Mouse (Mus musculus) right cerebral cortex, postnatal 4 days (tissue): ENCODE measurements around the gene Lrrfip1.

Experiments
- DNase-seq: peaks from one replicate; pipeline ENCODE4 v3.0.0-alpha.2; 2022

Lrrfip1 gene

DNA sequence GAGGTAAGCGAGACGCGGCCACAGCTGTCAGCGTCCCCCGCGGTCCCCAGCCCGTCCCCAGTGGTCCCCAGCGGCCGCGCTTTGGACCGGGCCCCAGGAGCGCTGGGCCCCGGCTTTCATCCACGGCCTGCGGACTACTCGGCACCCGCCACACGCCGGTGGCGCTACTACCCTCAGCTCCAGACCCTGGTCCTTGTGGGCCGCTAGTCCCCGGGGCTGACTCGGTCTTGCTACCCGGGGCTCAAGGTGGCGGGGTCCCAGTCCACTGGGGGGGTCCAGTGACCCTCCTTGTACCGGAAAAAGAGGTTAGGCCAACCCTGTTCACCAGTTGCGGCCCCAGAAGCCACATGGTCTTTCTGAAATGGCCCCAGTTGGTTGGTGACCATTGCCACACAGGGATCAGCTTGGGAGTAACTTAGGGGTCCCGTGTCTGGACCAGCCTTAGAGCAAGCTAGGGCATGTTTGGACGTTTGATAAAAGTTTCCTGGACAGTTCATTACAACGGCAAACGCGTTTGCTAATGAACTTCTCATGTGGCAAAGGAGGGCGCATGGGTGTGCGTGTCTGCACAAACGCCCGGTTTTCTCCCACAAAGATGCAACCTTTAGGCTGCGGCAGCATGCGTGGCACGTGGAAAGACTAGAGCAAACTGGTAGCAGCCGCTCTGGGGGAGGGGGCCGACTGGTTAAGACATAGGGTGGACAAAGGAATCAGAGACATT lies 514 bp downstream of the Lrrfip1 start:
- peak; percentile 45 for DNase-seq

DNA sequence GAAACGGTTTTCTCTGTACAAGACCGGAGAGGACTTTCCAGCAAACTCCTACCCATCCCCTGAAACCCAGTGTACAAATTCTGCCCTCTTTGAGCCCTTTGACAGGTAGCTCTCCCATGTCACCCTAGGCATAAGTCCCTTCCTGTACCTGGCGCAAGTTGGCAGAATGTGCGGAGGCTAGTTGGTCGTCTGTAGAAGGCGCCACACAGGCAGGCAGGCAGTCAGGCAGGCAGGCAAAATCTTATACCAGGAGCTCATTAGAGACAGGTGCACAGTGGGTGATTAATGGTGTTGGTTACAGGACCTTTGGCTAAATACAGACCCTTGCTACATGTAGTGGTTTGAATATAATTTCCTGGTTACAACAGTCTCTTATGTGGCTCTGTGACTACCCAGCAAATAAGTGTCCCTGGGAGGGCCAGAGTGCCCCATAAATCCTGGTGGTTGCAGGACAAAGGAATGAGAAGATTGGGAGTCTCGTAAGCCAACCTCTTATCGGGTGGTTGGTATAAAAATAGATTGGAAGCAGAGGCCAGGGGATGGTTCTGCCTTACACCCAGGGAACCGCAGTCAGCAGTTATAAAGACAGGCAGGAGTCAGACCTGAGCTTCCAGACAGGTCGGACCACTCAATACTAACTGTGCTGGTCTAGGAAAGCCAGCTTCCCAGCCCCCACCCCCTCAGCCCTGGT lies 1.5 kb downstream of the Lrrfip1 start:
- DNase-seq, result no peak

DNA sequence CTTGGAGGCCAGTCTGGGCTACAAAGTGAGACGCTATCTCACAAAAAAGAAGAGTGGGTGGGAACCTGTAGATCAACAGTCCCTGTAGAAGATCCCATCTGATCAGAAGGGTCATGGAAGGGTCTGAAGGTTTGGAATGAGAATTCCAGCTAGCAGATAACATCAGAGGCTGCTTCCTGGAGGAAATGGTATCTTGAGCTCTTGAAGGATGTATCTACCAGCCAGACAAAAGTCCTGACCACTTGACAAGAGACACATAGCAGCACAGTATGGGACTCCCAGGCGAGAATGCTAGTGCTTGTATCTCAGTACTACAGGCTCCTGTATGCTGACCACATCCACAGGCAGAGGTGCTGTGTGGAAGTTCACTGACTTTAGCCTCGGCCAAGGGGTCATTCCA lies 2.6 kb downstream of the Lrrfip1 start:
- no peak for DNase-seq

DNA sequence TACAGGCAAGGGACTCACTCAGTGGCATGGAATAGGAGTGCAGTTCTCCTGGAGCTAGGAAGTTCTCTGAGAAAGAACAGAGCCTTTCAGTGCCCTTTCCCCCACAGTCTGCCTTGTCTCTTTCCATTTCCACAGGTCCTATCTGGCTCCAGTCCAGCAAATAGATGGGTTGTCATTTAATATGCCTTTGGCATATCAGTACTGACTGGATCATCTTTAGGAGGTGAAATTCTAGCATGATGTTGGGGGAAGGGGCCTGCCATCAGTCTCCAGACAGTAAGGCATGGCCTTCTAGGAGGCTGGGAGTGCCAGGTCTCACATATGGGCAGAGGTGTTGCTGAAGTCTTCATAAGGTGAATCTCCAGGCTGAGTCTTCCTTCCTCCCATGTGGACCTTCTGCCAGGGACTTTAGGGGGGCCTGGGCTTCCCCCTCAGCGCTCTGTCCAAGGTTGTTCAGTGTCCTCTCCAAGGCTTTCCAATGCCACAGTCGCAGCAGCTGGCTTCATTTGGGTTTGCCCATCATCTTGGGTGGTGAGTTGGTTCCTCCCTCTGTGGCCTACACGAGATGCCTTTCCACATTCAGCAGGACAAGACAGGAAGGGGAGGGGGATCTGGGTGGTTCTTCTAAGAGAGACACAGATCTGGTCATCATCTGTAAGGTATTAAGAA lies 3.5 kb downstream of the Lrrfip1 start:
- no peak for DNase-seq

DNA sequence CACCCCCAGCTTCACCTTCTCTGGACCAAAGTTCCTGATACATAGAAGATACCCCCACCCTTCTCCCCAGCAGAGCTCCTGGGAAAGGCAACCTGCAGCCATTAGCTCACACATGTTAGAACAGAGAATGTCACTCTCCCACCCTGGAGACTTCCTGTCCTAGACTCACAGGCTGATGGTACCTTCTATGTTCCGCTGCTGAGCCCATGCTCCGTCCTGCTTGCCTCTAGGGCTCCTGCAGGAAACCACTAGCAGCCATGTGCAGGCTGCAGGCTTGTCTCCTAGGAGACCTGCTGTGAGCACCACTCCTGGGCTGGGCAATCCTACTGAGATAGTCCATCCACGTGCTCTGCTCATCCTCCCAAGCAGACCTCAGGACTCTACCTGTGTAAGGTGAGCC lies 4.1 kb downstream of the Lrrfip1 start:
- DNase-seq, result no peak

DNA sequence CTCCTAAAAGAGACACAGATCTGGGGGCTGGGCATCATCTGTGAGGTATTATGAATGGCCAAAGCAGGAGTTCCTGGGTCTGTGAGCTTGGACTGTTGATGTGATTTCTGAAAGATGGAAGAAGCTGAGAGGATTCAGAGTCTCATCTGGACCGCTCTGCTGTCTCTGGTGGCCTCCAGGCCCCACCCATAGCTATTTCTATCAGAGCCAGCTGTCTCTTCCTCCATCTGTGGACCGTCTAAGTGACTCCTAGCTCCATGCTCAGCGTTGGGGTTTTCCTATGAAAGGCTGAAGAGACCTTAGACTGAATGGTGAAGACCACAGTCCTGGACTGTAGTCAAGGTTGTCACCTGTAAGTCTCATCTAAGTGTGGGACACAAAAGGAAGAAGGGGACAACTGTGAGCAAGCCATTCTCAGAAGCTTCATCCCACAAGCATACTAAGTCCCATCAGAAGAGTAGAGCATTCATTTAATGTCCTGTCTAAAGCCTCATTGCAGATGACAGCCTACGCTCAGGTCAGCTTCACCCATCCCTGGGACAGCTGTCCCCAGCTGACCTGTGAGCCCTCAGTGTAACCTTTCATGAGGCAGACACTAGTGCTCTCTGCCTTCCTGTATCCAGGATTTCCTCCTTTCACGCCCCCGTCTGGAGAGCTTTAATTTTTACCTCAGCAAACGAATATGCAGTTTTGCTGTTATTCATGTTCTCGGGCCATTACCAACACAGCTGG lies 5.2 kb downstream of the Lrrfip1 start:
- no peak for DNase-seq

DNA sequence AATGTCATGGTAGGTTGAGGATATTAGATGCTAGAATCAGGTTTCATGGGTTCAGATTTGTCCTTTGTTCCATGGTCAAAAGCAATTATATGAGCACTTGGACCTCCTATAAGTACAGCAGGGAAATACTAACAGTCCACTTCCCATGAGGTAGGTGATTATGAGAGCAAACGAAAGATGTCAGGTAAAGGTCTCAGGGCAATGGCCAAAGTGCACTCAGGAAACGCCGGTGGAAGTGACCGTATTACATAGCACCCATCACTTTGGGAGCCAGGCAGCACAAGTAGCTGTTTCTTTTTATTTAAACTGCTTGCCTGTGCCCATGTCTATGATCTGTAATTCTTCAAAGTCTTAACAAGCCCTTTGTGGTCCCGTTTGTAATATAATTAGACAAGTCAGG lies 7.5 kb downstream of the Lrrfip1 start:
- no peak for DNase-seq

DNA sequence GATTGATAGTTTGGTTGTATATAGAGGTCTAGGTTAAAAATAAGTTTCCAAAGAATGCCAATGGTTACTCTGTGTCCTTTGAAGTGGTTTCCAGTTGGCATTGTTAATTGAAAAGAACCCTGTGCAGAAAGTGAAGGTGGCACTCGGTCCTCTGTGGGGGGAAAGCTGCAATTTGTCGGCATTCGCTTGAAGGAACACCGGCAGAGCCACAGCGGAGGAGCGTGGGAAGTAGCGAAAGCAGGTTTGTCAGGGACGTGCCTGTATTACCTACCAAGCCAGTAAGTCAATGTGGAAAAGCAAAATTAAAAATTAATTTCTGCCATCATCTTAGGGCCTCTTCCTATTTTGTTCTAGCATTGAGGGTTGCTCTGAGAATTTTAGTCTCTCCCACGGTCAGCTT lies 8.2 kb downstream of the Lrrfip1 start:
- no peak for DNase-seq

DNA sequence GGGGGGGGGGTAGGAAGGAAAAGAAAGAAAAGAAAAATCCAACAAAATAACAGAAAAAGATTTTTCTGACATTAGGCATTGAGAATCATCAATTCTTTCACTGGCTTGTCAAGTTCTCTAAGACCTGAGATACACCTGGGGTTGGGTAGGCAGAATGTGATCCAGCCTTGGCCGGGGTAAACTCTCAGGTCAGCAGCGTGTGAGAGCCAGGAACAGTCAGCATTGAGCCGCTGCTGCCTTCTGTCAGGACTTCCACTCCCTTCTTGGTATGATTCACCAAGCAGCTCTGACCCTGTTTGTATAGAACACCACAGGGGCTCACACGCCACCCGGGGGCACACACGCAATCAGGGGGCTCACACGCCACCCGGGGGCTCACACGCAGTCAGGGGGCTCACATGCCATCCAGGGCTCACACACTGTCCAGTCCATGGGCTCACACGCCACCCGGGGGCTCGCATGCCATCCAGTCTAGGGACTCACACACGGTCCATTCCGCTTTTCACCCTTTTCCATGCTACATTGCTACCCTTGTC lies 9.7 kb downstream of the Lrrfip1 start:
- DNase-seq, result no peak

DNA sequence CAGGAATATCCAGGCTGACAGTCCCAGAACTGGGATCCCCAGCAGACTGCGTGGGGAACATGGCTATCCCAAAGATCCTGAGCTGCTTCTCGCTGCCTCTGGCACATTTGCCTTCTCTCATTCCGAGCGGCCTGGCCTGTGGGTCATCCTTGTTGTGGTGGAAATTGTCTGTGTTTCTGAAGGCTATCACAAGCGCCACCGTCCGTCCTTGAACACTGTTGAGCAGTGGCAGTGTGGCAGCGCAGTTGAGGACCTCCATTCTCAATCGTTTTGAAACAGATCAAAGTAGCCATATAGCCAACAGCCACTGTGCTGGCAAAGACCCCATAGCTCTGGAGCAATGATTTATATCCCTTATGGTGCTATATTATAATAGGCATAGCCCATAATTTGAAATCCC lies 10.2 kb downstream of the Lrrfip1 start:
- DNase-seq, result no peak

DNA sequence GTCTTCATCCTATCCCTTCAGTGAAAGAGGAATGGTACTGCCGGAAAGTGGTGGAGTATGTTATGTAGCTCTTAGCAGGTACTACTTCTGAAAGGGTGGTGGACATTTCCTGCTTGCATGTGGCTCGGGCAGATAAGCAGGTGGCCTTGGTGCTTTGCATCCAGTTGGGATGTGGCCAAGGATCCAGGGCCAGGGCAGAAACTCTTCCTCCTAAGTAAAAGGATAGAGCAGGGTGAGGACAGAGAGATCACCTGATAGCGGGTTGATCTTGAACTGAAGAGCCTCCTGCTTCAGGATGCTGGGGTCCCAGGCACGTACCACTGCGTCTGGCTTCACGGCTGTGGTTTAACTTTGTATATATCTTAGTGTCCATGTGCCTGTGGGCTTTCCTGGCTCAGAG lies 10.7 kb downstream of the Lrrfip1 start:
- no peak for DNase-seq

DNA sequence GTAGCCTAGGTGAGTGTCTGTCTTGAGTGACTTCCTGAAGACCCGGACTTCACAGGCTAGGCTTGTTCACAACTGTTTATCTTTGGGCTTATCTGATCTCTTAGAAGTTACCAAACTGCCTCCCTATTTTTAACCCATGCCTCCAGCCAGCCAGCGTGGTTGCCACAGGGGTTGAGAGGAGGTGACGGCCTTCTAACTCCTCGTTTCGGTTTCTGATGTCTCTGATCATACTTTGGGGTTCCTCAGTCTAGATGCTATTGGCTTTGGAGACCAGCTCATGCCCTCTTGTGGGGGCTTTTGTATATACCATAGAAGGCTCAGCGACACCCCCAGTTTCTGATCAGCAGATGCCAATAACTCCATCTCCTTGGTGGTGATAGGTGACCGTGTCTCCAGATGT lies 11.7 kb downstream of the Lrrfip1 start:
- no peak for DNase-seq

DNA sequence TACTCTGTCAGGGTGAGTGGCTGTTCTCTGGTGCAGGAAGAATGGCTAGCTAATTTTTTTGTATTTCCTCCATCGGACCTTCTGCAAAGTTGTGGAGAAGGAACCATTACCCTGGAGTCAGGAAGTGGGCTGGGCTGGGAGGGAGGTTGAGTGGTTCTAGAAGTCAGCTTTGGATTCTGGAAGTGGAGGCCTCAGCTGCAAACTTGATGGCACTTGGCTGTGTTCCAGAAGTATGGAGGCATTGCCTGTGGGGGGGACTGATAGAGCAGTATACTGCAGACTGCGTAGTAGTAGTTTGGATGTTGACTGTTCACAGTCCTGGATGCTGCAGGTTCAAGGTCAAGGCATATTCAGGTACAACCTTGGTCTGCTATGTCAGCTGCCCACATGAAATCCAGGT lies 12.2 kb downstream of the Lrrfip1 start:
- no peak for DNase-seq

DNA sequence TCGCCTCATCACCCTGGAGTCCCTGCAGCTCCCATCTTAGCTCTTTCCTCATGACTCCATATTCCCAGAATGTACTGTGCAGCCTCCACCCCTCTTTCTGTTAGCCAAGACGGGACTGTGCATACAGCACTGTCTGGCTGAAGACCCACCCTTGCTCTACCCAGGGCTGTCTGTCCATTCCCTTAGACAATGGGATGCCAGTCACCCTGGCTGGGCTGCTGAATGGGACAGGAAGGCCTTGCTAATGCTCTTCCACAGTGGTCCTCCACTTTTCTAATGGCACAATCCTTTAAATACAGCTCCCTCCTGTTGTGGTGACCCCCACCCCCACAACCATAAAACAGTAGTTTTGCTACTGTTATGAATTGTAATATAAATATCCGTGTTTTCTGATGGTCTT lies 12.8 kb downstream of the Lrrfip1 start:
- no peak for DNase-seq

DNA sequence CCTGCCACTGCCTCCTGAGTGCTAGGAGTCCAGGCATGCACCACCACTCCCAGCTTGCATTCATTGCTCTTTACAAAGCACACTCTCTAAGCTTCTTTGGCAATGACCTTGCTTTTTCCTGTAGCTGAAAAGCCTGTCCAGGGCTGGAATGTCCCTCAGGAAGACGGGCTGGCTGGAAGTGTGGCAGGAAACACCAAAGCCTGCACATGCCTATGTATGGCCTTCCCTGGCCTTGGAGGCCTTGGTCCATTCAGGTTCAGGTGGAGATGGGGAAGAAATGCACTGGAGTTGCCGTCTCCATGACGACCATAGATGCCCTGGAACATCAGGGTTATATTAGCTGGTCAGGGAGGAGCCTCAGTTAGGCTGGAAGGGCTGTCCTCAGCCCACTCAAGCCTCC lies 15.3 kb downstream of the Lrrfip1 start:
- no peak for DNase-seq

DNA sequence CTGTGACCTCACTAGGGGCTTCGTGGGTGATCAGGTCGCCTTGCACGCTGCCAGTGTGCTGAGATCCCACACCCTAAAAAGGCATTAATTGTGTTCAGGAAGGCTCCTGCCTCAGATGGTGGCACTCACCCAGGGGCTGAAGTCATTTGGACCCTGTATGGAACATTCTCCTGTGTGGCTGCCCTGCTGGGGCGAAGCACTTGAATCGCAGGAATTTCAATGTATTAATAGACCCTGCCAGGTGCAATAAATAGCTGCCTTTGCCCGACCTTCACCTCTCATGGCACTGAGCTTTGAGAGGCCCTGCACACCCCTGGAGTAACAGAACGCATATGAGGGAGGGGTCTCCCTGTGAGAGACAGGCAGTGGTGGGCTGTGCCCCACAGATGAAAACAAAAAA lies 17.0 kb downstream of the Lrrfip1 start:
- no peak for DNase-seq

DNA sequence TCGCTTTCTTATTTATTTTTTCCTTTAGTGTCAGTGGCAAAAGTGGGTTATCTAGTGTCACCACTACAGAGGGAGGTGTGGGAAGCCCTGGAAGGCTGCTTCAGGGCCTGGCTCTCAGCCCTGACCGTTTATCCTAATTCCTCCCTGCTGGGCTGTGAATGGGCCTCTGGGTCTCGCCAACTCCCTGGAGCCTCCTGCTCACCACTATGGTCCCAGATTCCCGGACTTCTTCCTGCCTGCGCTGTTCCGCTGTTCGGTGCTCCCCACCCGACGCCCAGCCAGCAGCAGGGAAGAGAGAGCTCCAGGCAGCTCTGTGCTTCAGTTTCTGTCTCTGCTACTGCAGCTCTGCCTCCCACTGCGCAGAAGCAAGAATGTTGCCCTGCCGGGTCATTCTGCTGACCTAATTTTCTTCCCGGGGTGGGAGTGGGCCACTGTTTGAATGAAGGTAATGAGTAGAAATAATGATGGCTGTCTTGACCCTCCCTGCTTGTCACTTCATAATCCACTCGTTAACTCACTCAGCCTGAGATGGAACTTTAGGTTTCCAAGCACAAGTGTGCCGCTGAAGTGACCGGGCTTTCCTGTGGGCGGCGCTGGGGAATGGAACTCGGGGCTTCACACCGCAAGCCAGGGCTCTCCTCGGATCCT lies 18.7 kb downstream of the Lrrfip1 start:
- DNase-seq, result peak; percentile 39

DNA sequence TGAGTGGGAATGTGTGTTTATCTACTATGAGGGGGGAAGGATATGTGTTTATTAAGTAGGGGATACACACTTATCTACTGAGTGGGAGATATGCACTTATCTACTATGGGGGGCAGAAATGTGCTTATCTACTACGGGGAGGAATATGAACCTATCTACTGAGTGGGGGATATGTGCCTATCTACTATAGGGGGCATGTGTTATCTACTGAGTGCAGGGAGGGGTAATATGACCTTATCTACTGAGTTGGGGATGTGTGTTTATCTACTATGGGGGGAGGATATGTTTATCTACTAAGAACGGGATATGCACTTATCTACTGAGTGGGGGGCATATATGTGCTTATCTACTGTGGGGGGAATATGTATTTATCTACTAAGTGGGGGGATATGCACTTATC lies 20.8 kb downstream of the Lrrfip1 start:
- no peak for DNase-seq

DNA sequence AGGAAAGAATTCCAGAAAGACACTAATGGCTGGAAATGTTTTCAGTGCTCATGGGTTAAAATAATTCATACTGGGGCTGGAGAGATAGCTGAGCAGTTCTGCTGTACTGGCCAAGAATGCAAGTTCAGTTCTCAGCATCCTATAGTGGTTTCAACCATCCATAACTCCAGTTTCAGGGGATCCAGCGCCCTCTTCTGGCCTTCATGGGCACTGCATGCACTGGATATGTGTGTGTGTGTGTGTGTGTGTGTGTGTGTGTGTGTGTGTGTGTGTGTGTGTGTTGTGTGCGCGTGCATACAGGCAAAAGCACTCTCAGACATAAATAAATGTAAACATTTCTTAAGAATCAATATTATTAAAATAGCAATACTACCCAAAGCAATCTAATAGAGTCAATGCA lies 22.8 kb downstream of the Lrrfip1 start:
- DNase-seq, result no peak

DNA sequence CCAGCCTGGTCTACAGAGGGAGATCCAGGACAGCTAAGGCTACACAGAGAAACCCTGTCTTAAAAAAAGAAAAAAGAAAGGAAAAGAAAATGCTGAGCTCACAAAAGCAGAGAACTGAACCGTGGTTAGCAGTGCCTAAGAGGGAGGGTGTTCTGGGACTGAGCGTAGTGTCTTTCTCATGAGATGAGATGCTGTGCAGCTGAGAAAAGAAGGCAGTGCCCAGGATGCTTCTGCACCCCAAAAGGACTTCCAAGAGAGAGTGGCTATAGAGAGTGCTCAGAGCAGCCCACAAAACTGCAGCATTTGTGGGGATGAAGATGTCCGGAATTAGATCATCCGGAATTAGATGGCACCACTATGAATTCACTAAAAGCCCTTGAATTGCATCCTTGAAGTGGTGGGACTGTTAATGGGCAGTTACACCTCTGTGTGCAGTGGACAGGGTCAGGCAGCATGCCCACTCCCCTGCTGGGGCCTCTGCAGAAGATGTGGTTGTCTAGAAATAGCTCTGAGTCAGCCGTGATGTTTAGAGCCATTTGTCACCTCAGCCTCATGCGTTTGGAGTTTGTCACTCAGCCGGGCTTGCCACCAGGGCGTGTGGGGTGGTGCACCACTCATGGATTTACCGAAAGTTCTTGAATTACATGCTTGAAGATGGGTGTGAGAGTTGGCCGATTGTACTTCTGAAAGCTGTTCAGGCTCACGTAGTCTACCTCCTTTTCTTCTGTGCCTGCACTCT lies 23.8 kb downstream of the Lrrfip1 start:
- DNase-seq, result no peak

DNA sequence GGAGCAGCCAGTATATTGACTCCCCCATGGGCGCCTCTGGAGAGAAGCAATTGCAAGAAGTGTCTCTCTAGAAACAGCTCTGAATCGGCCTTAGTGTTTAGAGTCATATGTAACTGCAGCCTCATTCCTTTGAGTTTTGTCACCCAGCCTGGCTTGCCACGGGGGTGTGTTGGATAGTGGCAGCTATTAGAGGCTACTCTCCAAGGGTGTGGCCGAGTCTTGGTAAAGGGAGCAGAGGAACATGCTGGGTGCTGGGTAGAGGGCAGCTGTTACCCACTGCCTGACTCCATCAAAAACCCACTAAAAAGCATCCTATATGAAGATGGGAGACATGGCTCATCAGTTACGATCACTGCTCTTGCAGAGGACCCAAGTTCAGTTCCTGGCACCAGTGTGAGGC lies 24.7 kb downstream of the Lrrfip1 start:
- no peak for DNase-seq

DNA sequence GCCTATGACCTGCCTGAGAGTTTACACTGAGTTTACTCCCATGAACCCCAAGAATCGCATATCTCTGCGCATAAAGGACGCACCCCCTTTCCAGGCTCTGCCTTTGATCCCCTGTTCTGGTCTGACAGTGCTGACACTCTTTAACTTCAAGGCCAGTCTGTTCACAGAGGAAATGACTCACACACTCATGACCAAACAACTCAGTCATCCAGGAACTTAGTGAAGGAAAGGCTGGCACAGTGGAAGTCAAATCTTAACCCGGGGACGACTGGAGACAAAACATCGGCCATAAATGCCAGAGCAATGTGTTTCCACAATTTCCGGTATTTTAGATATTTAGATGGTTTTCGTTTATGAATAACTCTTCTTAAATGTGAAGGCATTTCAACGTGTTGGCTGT lies 25.4 kb downstream of the Lrrfip1 start:
- no peak for DNase-seq
